Mouse (Mus musculus): ENCODE measurements around the gene Pibf1.

DNA sequence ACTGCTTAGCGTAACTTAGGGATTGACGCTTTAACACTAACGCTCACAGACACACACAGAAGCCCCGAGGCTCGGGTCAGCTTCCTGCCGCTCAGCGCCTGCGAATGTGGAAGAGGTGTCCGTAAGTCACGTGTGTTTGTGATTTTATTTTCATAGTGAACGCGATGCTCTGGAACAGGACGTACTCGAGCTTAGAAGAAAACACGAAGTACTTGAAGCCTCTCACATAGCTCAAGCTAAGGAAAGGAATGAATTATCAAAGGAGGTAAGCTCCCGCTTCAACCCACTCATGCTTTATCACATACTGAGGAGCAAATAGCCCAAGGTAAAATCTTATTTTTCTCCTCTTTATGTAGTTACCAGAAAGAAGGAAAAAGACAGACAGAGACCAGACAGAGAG is 37.1 kb downstream of the Pibf1 start:
- TF ChIP-seq CTCF (IDR thresholded peaks at IDR 0.05; ENCODE audit: low read depth) (no peak), EP300 (IDR thresholded peaks at IDR 0.05; ENCODE audit: low read depth) (no peak)
